Mouse (Mus musculus): ENCODE results near the gene Dcst2.

- TF ChIP-seq CTCF (IDR thresholded peaks at IDR 0.05; ENCODE audit: extremely low read depth, insufficient read depth, insufficient read length, insufficient replicate concordance), result no peak
- no peak for TF ChIP-seq POLR2A (IDR thresholded peaks at IDR 0.05; ENCODE audit: low read depth, low read length)
These were observed 5.6 kb downstream of the Dcst2 start for GRCm38 (mm10) chr3:89367338-89367737.
